Mouse (Mus musculus) E14TG2a.4 (cell line): ENCODE measurements around the gene Pfdn6.

Source experiments
- CTCF ChIP-seq: conservative IDR thresholded peaks from 2 replicates; pipeline ENCODE4 v1.5.1; 2014; ENCODE audit warnings: low read length
- POU5F1 ChIP-seq: IDR thresholded peaks from 2 replicates; pipeline ENCODE4 v1.6.1; 2014; ENCODE audit warnings: low read length, borderline replicate concordance

DNA sequence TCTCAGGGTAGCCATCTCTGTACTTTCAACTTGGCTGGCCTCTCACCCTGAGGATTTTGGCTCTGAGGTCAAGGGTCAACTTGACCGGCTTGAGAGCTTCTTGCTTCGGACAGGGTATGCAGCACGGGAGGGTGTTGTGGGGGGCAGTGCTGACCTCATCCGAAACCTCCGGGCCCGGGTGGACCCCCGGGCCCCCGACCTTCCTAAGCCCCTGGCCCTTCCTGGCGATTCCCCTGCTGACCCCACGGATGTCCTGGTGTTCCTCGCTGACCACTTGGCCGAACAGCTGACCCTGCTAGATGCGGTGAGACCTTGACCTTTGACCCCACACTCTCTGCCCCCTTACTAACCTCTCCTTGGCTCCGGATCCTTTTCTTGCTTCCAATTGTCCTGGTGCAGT lies 7.7 kb downstream of the Pfdn6 start:
- TF ChIP-seq CTCF (no peak), POU5F1 (no peak)
